Mouse (Mus musculus) ES-E14 (cell line): ENCODE measurements around the gene Kif19a. TPM values are rescaled to one million over a fixed set of nuclear protein-coding genes. Genes with fewer than 3 reads are reported as not detected.

Experiments
- DNase-seq: peaks from one replicate; pipeline ENCODE4 v3.0.0-alpha.2; 2013; ENCODE audit warnings: low read depth, low spot score
- H3K27ac ChIP-seq: 2 replicates; pipeline ENCODE4 v1.5.1; 2012; ENCODE audit warnings: low read depth, mild to moderate bottlenecking, low read length, moderate library complexity, mixed read lengths; ENCODE audit not compliant: poor library complexity, insufficient read depth, severe bottlenecking
- H3K36me3 ChIP-seq: 2 replicates; pipeline ENCODE4 v1.6.1; 2012; ENCODE audit warnings: mild to moderate bottlenecking, low read length, moderate library complexity, mixed read lengths; ENCODE audit not compliant: control insufficient read depth, poor library complexity, insufficient read depth, severe bottlenecking
- H3K4me1 ChIP-seq, 2 experiments: fragments of 150-350 bp in 1 of 2; sonication (generic) in 1 of 2; 2 replicates each; pipeline ENCODE4 v1.6.1; 2012; ENCODE audit warnings: low read length in 2 of 2, mild to moderate bottlenecking in 1 of 2, mixed read lengths in 1 of 2; ENCODE audit not compliant: control insufficient read depth in 2 of 2, insufficient read depth in 2 of 2, poor library complexity in 1 of 2
- H3K4me3 ChIP-seq, 2 experiments: fragments of 150-350 bp in 1 of 2; sonication (generic) in 1 of 2; 2 replicates each; pipeline ENCODE4 v1.5.1; 2012; ENCODE audit warnings: low read length in 2 of 2, low read depth in 1 of 2, mild to moderate bottlenecking in 1 of 2, mixed read lengths in 1 of 2; ENCODE audit not compliant: insufficient read depth in 1 of 2, poor library complexity in 1 of 2, severe bottlenecking in 1 of 2
- H3K9ac ChIP-seq: 2 replicates; pipeline ENCODE4 v1.6.1; 2012; ENCODE audit warnings: low read depth, mild to moderate bottlenecking, low read length, mixed read lengths; ENCODE audit not compliant: poor library complexity, insufficient read depth, severe bottlenecking
- H3K9me3 ChIP-seq: fragments of 150-350 bp; sonication (generic); 2 replicates; pipeline ENCODE4 v1.6.1; 2012; ENCODE audit warnings: low read depth, mild to moderate bottlenecking, low read length; ENCODE audit not compliant: control insufficient read depth, insufficient read depth
- CHD2 ChIP-seq: IDR thresholded peaks from 2 replicates; pipeline ENCODE4 v1.6.1; 2014; ENCODE audit warnings: mild to moderate bottlenecking, low read depth, low read length, inconsistent platforms
- HCFC1 ChIP-seq: IDR thresholded peaks from 2 replicates; pipeline ENCODE4 v1.6.1; 2012; ENCODE audit warnings: low read length, inconsistent platforms, borderline replicate concordance; ENCODE audit not compliant: insufficient read depth
- MAFK ChIP-seq: IDR thresholded peaks from 2 replicates; pipeline ENCODE4 v1.6.1; 2014; ENCODE audit warnings: mild to moderate bottlenecking, low read depth, low read length, inconsistent platforms; ENCODE audit not compliant: insufficient read depth
- ZC3H11A ChIP-seq: IDR thresholded peaks from 2 replicates; pipeline ENCODE4 v1.6.1; 2012; ENCODE audit warnings: low read depth, mild to moderate bottlenecking, inconsistent platforms, low read length, borderline replicate concordance
- ZNF384 ChIP-seq: IDR thresholded peaks from 2 replicates; pipeline ENCODE4 v1.6.1; 2012; ENCODE audit warnings: low read depth, low read length, inconsistent platforms
- in situ Hi-C, 2 experiments: fragments of 600-800 bp; cut with MboI; formaldehyde crosslinking; loops; one replicate each; pipeline ENCODE4 v1.15.1; 2025; ENCODE audit warnings: low sequenced_read_pairs in 2 of 2, inconsistent platforms in 1 of 2; ENCODE audit not compliant: unreplicated experiment in 2 of 2
- total RNA-seq: library from RNA; depleted of rRNA; stranded (reverse); fragments of 300-350 nt; gene quantifications from 2 replicates; pipeline ENCODE4 v1.2.3, GENCODE M21; 2012

Gene Kif19a
- total RNA-seq, 1 experiment, result 1.1 TPM

DNA sequence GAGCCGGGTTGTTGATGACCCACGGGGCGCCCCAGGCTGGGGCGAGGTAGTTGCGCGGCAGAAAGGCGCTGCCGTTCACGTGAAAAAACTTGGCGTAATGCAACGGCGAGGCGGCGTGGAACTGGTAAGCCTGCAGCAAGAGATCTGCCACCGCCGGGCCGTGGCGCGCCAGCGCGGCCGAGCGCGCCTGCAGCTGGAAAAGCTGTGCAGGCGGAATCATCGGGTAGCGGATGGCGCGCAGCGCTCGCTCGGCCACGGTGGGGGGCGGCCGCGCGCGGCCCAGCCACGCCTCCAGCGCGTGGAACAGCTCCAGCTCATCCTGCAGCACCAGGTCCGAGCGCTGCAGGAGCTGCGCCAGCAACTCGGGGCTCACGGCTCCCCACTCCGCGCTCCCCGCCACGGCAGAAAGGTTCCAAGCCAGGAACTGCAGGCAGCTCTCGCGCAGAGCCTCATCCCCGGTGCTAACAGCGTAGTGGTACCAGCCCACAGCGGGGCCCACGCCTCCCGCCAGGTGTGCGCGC lies 26.8 kb downstream of the Kif19a start:
- Histone ChIP-seq H3K36me3 (no peaks in the 10 kb centered on the region), H3K9me3 (no peaks in the 10 kb centered on the region), H3K27ac (no peak overlapping the region), H3K4me3 (peak overlapping the region; percentile 74 to 76), H3K9ac (peak overlapping the region; percentile 41), H3K4me1 (peaks cover 8 to 29% of the 10 kb centered on the region in 2 experiments; a peak in 3 of 4 replicates)
- DNase-seq, result no peak
- in situ Hi-C loops, result no loop called here
- TF ChIP-seq CHD2 (no peak), ZC3H11A (no peak)

DNA sequence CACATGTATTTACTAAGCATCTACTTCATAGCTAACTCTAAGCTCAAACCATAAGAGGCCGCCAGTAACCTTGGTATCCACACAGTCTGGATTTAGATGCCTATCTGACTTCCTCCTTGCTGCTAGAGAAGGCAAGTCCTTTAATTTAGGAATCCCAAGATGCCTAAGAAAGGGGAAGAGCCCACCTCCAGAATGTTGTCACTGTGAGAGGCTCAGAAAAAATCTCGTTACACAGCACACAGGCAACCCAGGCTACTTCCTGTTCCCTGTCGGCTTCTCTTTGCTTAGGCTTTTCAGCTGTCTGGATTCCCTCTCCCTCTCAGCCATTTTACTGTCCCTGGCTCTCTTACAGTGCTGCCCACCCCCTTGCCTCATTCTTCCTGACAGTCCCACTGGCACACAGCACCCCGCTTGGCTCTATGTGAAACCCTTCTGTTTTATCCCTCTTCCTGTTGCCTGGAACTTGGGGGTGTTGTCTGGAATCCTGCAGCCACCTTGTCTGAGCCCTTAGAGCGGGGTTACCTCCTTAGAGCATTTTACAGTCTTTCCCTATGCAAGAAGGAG lies 27.8 kb downstream of the Kif19a start:
- H3K36me3 ChIP-seq, result no peaks in the 10 kb centered on the region
- no peak overlapping the region for H3K27ac ChIP-seq
- TF ChIP-seq MAFK, result no peak
- no peak for TF ChIP-seq CHD2
- no peak for TF ChIP-seq HCFC1
- no peak for TF ChIP-seq ZC3H11A
- no peak for TF ChIP-seq ZNF384
- no peak for DNase-seq
- H3K9me3 ChIP-seq, result no peaks in the 10 kb centered on the region
- no peak overlapping the region for H3K9ac ChIP-seq
- in situ Hi-C loops, result no loop called here
- H3K4me1 ChIP-seq, result peaks cover 8 to 29% of the 10 kb centered on the region in 2 experiments; a peak in 3 of 4 replicates
- H3K4me3 ChIP-seq, result no peak overlapping the region

GRCm38 (mm10) chr11:114793868-114794545 lies 28.8 kb downstream of the Kif19a start:
- peaks cover 6 to 29% of the 10 kb centered on the region in 2 experiments; a peak in 2 of 4 replicates for H3K4me1 ChIP-seq
- TF ChIP-seq ZC3H11A, result no peak
- no peak for TF ChIP-seq ZNF384
- no peak for TF ChIP-seq MAFK
- no peak for TF ChIP-seq HCFC1
- TF ChIP-seq CHD2, result no peak

GRCm38 (mm10) chr11:114794691-114795090 lies 29.5 kb downstream of the Kif19a start:
- Histone ChIP-seq H3K36me3 (no peaks in the 10 kb centered on the region), H3K27ac (no peak overlapping the region), H3K4me3 (no peak overlapping the region), H3K4me1 (peaks cover 4 to 27% of the 10 kb centered on the region in 2 experiments; a peak in 2 of 4 replicates), H3K9me3 (no peaks in the 10 kb centered on the region), H3K9ac (no peak overlapping the region)
- no peak for DNase-seq
- TF ChIP-seq ZNF384 (no peak), CHD2 (no peak), MAFK (no peak), ZC3H11A (no peak), HCFC1 (no peak)
- in situ Hi-C loops, result no loop called here

More at GRCm38 (mm10) chr11:114793868-114794545, 28.8 kb downstream of the Kif19a start:
- DNase-seq, result no peak
- in situ Hi-C loops, result no loop called here
- no peak overlapping the region for H3K9ac ChIP-seq
- no peaks in the 10 kb centered on the region for H3K36me3 ChIP-seq
- no peak overlapping the region for H3K4me3 ChIP-seq
- H3K27ac ChIP-seq, result no peak overlapping the region
- H3K9me3 ChIP-seq, result no peaks in the 10 kb centered on the region

DNA sequence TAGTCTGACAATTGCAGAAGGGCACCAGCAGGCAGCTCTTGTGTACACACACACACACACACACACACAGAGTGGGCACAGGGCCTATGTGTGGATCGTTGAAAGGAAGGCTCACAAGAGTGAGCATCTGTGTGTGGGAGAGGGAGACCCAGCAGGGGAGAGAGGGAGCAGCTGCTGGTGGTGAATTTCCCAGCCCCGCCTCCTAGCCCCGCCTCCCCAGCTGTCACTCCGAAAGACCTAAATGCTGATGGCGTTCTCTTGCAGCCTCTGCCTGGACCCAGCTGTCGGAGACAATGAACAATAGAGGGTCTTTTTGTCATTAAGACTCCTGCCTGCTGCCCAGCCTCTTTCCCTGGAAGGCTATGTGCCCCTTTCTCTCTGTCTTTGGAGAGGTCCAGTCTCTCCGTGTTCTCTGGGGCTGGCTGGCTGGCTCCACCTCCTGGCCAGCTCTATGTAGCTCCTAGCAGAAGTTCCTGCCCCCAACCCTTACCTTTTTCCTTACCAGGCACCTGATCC lies 30.1 kb downstream of the Kif19a start:
- H3K27ac ChIP-seq, result no peak overlapping the region
- peaks cover 3 to 22% of the 10 kb centered on the region in 2 experiments; a peak in 2 of 4 replicates for H3K4me1 ChIP-seq
- H3K9ac ChIP-seq, result no peak overlapping the region
- in situ Hi-C loops, result no loop called here
- H3K4me3 ChIP-seq, result peak overlapping the region in 1 of 2 experiments; percentile 11; a peak in 1 of 4 replicates
- no peak for DNase-seq
- no peaks in the 10 kb centered on the region for H3K9me3 ChIP-seq
- no peak for TF ChIP-seq MAFK
- no peak for TF ChIP-seq HCFC1
- no peak for TF ChIP-seq ZNF384
- no peak for TF ChIP-seq CHD2
- TF ChIP-seq ZC3H11A, result no peak
- no peaks in the 10 kb centered on the region for H3K36me3 ChIP-seq
